Mouse (Mus musculus): ENCODE results near the gene Eif1ad.
A peak's percentile ranks its signal among the peaks of the same experiment; 100 is the strongest.
"Not testable (repeated sequence)": the region's sequence is repeated elsewhere in the genome, so short reads cannot be mapped to it uniquely, and the experiment has no call there.

GRCm38 (mm10) chr19:5406531-5407126 is 40.1 kb downstream of the Eif1ad start:
- TF ChIP-seq CTCF (IDR thresholded peaks at IDR 0.05; ENCODE audit: extremely low read depth, insufficient read depth, low read length) = not testable (repeated sequence)
- peak; percentile 80 for TF ChIP-seq POLR2A (IDR thresholded peaks at IDR 0.05; ENCODE audit: extremely low read depth, insufficient read depth, low read length)
